Mouse (Mus musculus) small intestine, adult 2 months (tissue): ENCODE measurements around the gene Poc1b.

ENCODE experiments used
- CTCF ChIP-seq: fragments of 200-500 bp; IDR thresholded peaks from 2 replicates; pipeline ENCODE4 v1.5.1; 2012; ENCODE audit warnings: low read depth, mild to moderate bottlenecking, control low read depth, inconsistent platforms, low read length, moderate library complexity, mixed read lengths; ENCODE audit not compliant: insufficient replicate concordance, insufficient read length; ENCODE audit errors: extremely low read depth
- POLR2A ChIP-seq: fragments of 200-500 bp; IDR thresholded peaks from 2 replicates; pipeline ENCODE4 v1.6.1; 2012; ENCODE audit warnings: low read depth, mild to moderate bottlenecking, control low read depth, inconsistent platforms, low read length, moderate library complexity

DNA sequence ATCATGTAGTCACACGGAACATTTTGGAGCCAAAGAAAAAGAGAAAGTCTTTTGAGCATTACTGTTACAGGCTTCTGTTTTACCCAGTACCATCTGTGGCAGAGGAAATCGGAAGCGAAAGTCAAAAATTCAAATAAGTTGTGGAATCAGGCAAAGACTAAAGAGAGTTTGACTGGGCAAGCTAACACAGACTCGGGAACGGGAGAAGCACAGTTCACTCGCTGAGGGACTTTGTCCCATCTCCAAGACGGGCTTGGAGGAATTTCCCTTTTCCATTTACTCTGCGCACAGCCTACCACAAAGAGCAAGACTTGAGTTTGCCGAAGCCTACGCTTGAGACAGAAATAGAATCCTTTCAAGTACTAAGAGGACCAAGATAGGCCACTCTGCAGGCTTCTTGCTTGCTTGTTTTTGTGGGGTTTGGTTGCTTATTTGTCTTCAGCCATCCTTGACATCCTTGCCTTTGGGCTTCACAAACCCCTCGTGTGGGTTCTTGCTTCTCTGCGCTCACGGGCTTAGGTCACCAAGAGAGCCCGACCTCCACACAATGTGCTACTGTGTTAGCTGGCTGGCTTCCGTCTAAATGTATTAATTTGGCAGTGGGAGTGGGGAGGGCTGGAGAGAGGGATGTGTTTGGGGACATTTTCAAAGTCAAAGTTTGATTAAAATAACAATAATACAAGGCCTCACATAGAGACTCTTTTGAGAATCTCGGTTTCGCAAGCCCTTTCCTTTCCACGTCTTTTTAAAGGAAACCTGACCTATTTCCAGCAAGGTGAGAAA is 30.5 kb upstream of the Poc1b start:
- no peak for TF ChIP-seq POLR2A
- no peak for TF ChIP-seq CTCF
